Mouse (Mus musculus) stomach, postnatal 0 days (tissue): ENCODE data around the gene Mx1.

Experiments
- CTCF ChIP-seq: IDR thresholded peaks from 2 replicates; pipeline ENCODE4 v1.5.1; 2016; ENCODE audit warnings: antibody characterized with exemption, low read depth, mild to moderate bottlenecking, moderate library complexity
- EP300 ChIP-seq: optimal IDR thresholded peaks from 2 replicates; pipeline ENCODE3; 2016; ENCODE audit warnings: antibody characterized with exemption

DNA sequence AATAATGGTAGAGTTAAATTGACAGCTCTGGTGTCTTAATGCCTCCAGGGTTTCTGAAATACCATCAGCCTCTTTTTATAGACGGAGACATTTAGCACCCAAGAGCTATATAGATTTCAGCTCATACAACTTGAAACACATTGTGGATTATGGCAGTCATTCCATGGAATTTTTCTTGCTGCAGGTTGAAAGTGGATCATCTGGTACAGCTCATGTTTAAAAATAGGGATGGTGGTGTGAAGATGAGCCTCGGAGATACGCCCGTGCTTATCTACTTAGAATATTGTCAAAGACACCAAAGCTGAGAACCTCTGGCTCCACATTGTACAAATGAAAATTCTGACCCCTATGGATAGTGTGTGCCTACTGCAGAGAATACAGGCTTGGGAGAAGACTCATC, 32.6 kb downstream of the Mx1 start:
- TF ChIP-seq CTCF (no peak), EP300 (no peak)
